Mouse (Mus musculus) layer of hippocampus, postnatal 25 days (tissue): ENCODE measurements at regions not wholly inside any gene's neighbourhood (a gene's known extent, or its start where the extent isn't known, plus 50 kb on each side); places are given as distances from the start of the nearest gene placed in this dataset.

Experiments used
- DNase-seq, 2 experiments: peaks; one replicate each; pipeline ENCODE4 v3.0.0; 2022; ENCODE audit warnings: mixed read lengths in 2 of 2, low spot score in 1 of 2; ENCODE audit errors: extremely low spot score in 1 of 2

- DNase-seq = no peak
Observed at GRCm38 (mm10) chr12:13691394-13692165, 422.6 kb downstream of the Nbas start.

GRCm38 (mm10) chr12:13677266-13677665 lies 408.3 kb downstream of the Nbas start:
- DNase-seq = no peak

GRCm38 (mm10) chr12:13669453-13669852 lies 400.5 kb downstream of the Nbas start:
- DNase-seq = no peak

- no peak for DNase-seq
Observed at GRCm38 (mm10) chr12:13668485-13669022, 399.6 kb downstream of the Nbas start.

GRCm38 (mm10) chr12:13639336-13639735 lies 370.4 kb downstream of the Nbas start:
- no peak for DNase-seq
